In genomic region chr8:92790835-92791234, GRCm38 (mm10) we compare ENCODE assay signal across 25 mouse cellular contexts. TPM values are rescaled to one million over a fixed set of nuclear protein-coding genes. Genes with fewer than 3 reads are reported as not detected.
A peak's percentile ranks its signal among the peaks of the same experiment; 100 is the strongest.
DNase-seq lines count a peak whose midpoint lies in the region; ATAC-seq lines count a peak whose summit lies in the region.
"Had no signal": no experiment of that assay in that cellular context is flagged by ENCODE, and none has a peak within 500 bp of the region (broad histone marks: within the 10 kb centered on the region; RNA-seq: fewer than 3 reads in every experiment).

No protein-coding gene starts in this region.

- 67% methylated on average over 3 of the region's 3 CpGs for WGBS in forebrain, embryonic 14.5 days
- WGBS in forebrain, embryonic 15.5 days, result 71% methylated on average over 3 of the region's 3 CpGs
- WGBS in heart, embryonic 10.5 days, result 71% methylated on average over 3 of the region's 3 CpGs
- 77% methylated on average over 3 of the region's 3 CpGs for WGBS in heart, embryonic 12.5 days
- 74% methylated on average over 3 of the region's 3 CpGs for WGBS in midbrain, embryonic 11.5 days
- WGBS in midbrain, embryonic 15.5 days, result 79% methylated on average over 3 of the region's 3 CpGs

- no peak overlapping the region for H3K27ac ChIP-seq in forebrain, embryonic 14.5 days (ENCODE audit: low read depth, low read length)
- no peak overlapping the region for H3K27ac ChIP-seq in forebrain, embryonic 15.5 days (replicated peaks)
- no peak overlapping the region for H3K27ac ChIP-seq in heart, embryonic 10.5 days
- no peak overlapping the region for H3K27ac ChIP-seq in heart, embryonic 12.5 days (ENCODE audit: poor library complexity, severe bottlenecking)
- no peak overlapping the region for H3K27ac ChIP-seq in midbrain, embryonic 11.5 days (ENCODE audit: low read depth, low read length)
- no peak overlapping the region for H3K27ac ChIP-seq in midbrain, embryonic 15.5 days
- H3K27ac ChIP-seq: embryonic facial prominence, embryonic 10.5 days; embryonic facial prominence, embryonic 12.5 days; forebrain, embryonic 10.5 days; forebrain, embryonic 13.5 days had no signal

- no peaks in the 10 kb centered on the region for H3K4me1 ChIP-seq in forebrain, embryonic 14.5 days (ENCODE audit: control insufficient read depth, insufficient read depth, low read length)
- no peaks in the 10 kb centered on the region for H3K4me1 ChIP-seq in forebrain, embryonic 15.5 days
- H3K4me1 ChIP-seq in heart, embryonic 10.5 days, result no peaks in the 10 kb centered on the region
- H3K4me1 ChIP-seq in heart, embryonic 12.5 days (replicated peaks), result no peaks in the 10 kb centered on the region
- no peaks in the 10 kb centered on the region for H3K4me1 ChIP-seq in midbrain, embryonic 11.5 days (ENCODE audit: control insufficient read depth, insufficient read depth, low read length)
- H3K4me1 ChIP-seq in midbrain, embryonic 15.5 days, result no peaks in the 10 kb centered on the region
- H3K4me1 ChIP-seq: forebrain, embryonic 10.5 days; forebrain, embryonic 13.5 days had no signal

- H3K36me3 ChIP-seq in forebrain, embryonic 14.5 days (ENCODE audit: control insufficient read depth, insufficient read depth, low read length), result no peaks in the 10 kb centered on the region
- H3K36me3 ChIP-seq in forebrain, embryonic 15.5 days, result no peaks in the 10 kb centered on the region
- H3K36me3 ChIP-seq in heart, embryonic 10.5 days, result no peaks in the 10 kb centered on the region
- H3K36me3 ChIP-seq in heart, embryonic 12.5 days, result no peaks in the 10 kb centered on the region
- no peaks in the 10 kb centered on the region for H3K36me3 ChIP-seq in midbrain, embryonic 11.5 days (ENCODE audit: control insufficient read depth, insufficient read depth, low read length)
- no peaks in the 10 kb centered on the region for H3K36me3 ChIP-seq in midbrain, embryonic 15.5 days (replicated peaks)
- H3K36me3 ChIP-seq: embryonic facial prominence, embryonic 10.5 days; embryonic facial prominence, embryonic 12.5 days; forebrain, embryonic 10.5 days; G1E had no signal

- H3K27me3 ChIP-seq in forebrain, embryonic 14.5 days (replicated peaks; ENCODE audit: control insufficient read depth, insufficient read depth, low read length), result no peaks in the 10 kb centered on the region
- H3K27me3 ChIP-seq in forebrain, embryonic 15.5 days, result no peaks in the 10 kb centered on the region
- no peaks in the 10 kb centered on the region for H3K27me3 ChIP-seq in heart, embryonic 10.5 days (ENCODE audit: insufficient read depth, poor library complexity, severe bottlenecking)
- no peaks in the 10 kb centered on the region for H3K27me3 ChIP-seq in heart, embryonic 12.5 days (replicated peaks)
- no peaks in the 10 kb centered on the region for H3K27me3 ChIP-seq in midbrain, embryonic 11.5 days (ENCODE audit: control insufficient read depth, insufficient read depth, low read length)
- no peaks in the 10 kb centered on the region for H3K27me3 ChIP-seq in midbrain, embryonic 15.5 days (replicated peaks)
- H3K27me3 ChIP-seq: CH12.LX; embryonic facial prominence, embryonic 12.5 days; forebrain, embryonic 13.5 days had no signal

- no peak overlapping the region for H3K9ac ChIP-seq in forebrain, embryonic 14.5 days (ENCODE audit: low read length)
- H3K9ac ChIP-seq in forebrain, embryonic 15.5 days (replicated peaks), result no peak overlapping the region
- no peak overlapping the region for H3K9ac ChIP-seq in heart, embryonic 12.5 days
- H3K9ac ChIP-seq in midbrain, embryonic 11.5 days (ENCODE audit: low read length), result no peak overlapping the region
- H3K9ac ChIP-seq in midbrain, embryonic 15.5 days, result no peak overlapping the region
- H3K9ac ChIP-seq: embryonic facial prominence, embryonic 12.5 days; forebrain, embryonic 13.5 days had no signal

- H3K9me3 ChIP-seq in forebrain, embryonic 14.5 days (replicated peaks; ENCODE audit: control insufficient read depth, low read length), result no peaks in the 10 kb centered on the region
- H3K9me3 ChIP-seq in forebrain, embryonic 15.5 days, result no peaks in the 10 kb centered on the region
- no peaks in the 10 kb centered on the region for H3K9me3 ChIP-seq in heart, embryonic 10.5 days
- no peaks in the 10 kb centered on the region for H3K9me3 ChIP-seq in heart, embryonic 12.5 days (replicated peaks)
- H3K9me3 ChIP-seq in midbrain, embryonic 11.5 days (ENCODE audit: control insufficient read depth, low read length), result no peaks in the 10 kb centered on the region
- H3K9me3 ChIP-seq in midbrain, embryonic 15.5 days, result no peaks in the 10 kb centered on the region
- H3K9me3 ChIP-seq: embryonic facial prominence, embryonic 12.5 days had no signal

- peak; percentile 13 for DNase-seq in forebrain, embryonic 14.5 days (ENCODE audit: low spot score)
- DNase-seq in heart, embryonic 10.5 days (ENCODE audit: low spot score), result peak; percentile 56
- DNase-seq in midbrain, embryonic 11.5 days (ENCODE audit: low spot score, missing footprints), result peak; percentile 62
- DNase-seq in kidney, postnatal 10 days, result no peak
- DNase-seq: adrenal gland, adult 8-10 months; adrenal gland, postnatal 14 days; adrenal gland, postnatal 36 days; B cell, adult 2 months; cerebellum, adult 11-12 months; cerebellum, adult 2 months; cerebellum, adult 9-10 months; cerebellum, postnatal 10 days; cerebellum, postnatal 25 days had no signal

- ATAC-seq in forebrain, embryonic 14.5 days, result no peak
- ATAC-seq in forebrain, embryonic 15.5 days (replicated peaks), result no peak
- no peak for ATAC-seq in heart, embryonic 12.5 days (ENCODE audit: insufficient number of reproducible peaks, low FRiP score)
- ATAC-seq in midbrain, embryonic 11.5 days (ENCODE audit: low FRiP score), result no peak
- ATAC-seq in midbrain, embryonic 15.5 days (replicated peaks), result no peak
- ATAC-seq: activated CD4-positive, CD25-positive, alpha-beta regulatory T cell, adult 4 months; CD4-positive, CD25-positive, alpha-beta regulatory T cell, adult 4 months; forebrain, embryonic 13.5 days; Patski had no signal

- no peak overlapping the region for H3K4me3 ChIP-seq in forebrain, embryonic 14.5 days (ENCODE audit: low read depth, low read length)
- no peak overlapping the region for H3K4me3 ChIP-seq in forebrain, embryonic 15.5 days
- H3K4me3 ChIP-seq in heart, embryonic 10.5 days, result no peak overlapping the region
- no peak overlapping the region for H3K4me3 ChIP-seq in heart, embryonic 12.5 days
- H3K4me3 ChIP-seq in midbrain, embryonic 11.5 days (ENCODE audit: low read depth, low read length), result no peak overlapping the region
- no peak overlapping the region for H3K4me3 ChIP-seq in midbrain, embryonic 15.5 days
- H3K4me3 ChIP-seq: embryonic facial prominence, embryonic 10.5 days; embryonic facial prominence, embryonic 12.5 days; forebrain, embryonic 10.5 days; forebrain, embryonic 13.5 days had no signal

- H3K4me2 ChIP-seq in forebrain, embryonic 14.5 days (ENCODE audit: low read length), result no peak overlapping the region
- H3K4me2 ChIP-seq in forebrain, embryonic 15.5 days (replicated peaks), result no peak overlapping the region
- H3K4me2 ChIP-seq in heart, embryonic 12.5 days, result no peak overlapping the region
- H3K4me2 ChIP-seq in midbrain, embryonic 11.5 days, result no peak overlapping the region
- H3K4me2 ChIP-seq in midbrain, embryonic 15.5 days, result no peak overlapping the region
- H3K4me2 ChIP-seq: embryonic facial prominence, embryonic 12.5 days; forebrain, embryonic 13.5 days had no signal

RNA-seq across cellular contexts. Expression of gene Mmp2, which starts 36.3 kb away (rescaled TPM):
- 14.5 and 15.8 TPM in 2 replicates for polyA plus RNA-seq in forebrain, embryonic 14.5 days (2014; fragmentation: Nextera tagmentation; extraction: Ambion mirVana)
- 11.5 and 12.2 TPM in 2 replicates for polyA plus RNA-seq in forebrain, embryonic 15.5 days (2015; fragmentation: Nextera tagmentation; extraction: Ambion mirVana)
- polyA plus RNA-seq in heart, embryonic 10.5 days (2016; fragmentation: Nextera tagmentation; extraction: Ambion mirVana), result 72.3 and 96.5 TPM in 2 replicates
- 123 TPM in 2 replicates for polyA plus RNA-seq in heart, embryonic 12.5 days (2016; fragmentation: Nextera tagmentation; extraction: Ambion mirVana)
- polyA plus RNA-seq in midbrain, embryonic 11.5 days (2014; fragmentation: Nextera tagmentation; extraction: Ambion mirVana), result 51.3 and 62.1 TPM in 2 replicates
- polyA plus RNA-seq in midbrain, embryonic 15.5 days (2015; fragmentation: Nextera tagmentation; extraction: Ambion mirVana), result 22.3 and 22.7 TPM in 2 replicates
- polyA plus RNA-seq: CD4-positive, CD25-positive, alpha-beta regulatory T cell, adult 4 months; G1E had no signal
